Mouse (Mus musculus) embryo, embryonic 11 days (tissue): Measurements from ENCODE around the gene Pdcd1lg2.

Experiments used
- DNase-seq: peaks from one replicate; pipeline ENCODE4 v3.0.0-alpha.2; 2015

The Pdcd1lg2 gene

DNA sequence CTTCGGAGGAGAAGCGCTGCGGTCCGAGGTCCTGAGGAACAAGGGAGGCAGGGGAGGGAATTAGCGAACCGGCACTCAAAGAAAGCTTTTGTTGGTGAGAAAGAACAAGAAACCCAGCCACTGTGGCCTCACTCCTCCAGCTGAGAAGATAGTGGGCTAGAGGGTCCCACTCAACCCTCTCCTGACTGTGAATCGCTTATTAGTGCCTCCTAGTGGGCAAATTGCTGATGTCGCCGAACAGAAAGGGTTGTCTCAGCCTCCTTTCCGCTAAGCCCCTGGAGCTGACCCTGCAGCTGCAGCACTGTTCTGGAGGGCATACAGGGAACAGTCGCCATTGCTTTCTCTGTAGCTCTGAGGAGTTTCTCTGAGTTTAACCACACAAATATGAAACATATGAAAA is 90.4 kb downstream of the Pdcd1lg2 start:
- DNase-seq: peak; percentile 68

DNA sequence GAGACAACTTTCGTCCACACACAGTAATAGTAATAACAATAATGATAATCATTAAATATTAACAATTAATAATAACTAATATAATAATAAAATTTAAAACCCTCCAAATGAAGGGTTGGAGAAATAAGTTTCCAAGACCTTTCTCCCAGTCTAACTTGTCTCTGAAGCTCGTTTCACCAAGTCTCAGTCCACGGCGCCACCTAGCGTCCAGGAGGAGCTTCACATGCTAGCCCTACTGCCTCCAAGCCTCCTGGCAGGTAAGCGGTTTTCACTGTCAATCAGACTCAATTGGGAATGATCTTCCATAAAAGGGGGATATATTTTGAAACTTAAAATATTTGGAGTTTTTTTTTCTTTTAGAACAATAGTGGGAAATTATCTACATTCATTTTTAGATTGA is 90.8 kb downstream of the Pdcd1lg2 start:
- DNase-seq: peak; percentile 79

DNA sequence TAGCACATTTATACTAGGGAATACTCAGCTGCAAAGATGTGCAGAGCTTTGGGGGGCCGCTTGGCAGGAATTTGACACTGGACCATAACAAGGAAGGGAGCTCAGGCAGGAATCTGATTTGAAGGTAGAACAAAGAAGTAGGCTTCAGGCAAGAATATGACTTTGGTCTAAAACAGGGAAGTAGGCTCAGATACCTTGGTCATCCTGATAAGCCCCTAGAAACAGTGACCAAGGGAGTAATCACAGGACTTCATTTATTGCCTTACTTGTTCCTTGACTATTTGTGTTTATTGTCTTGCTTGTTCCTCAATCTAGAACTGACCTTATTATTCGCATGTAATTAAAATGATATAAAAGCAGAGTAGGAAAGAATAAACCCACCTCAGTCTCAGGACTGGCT is 93.4 kb downstream of the Pdcd1lg2 start:
- DNase-seq: no peak

DNA sequence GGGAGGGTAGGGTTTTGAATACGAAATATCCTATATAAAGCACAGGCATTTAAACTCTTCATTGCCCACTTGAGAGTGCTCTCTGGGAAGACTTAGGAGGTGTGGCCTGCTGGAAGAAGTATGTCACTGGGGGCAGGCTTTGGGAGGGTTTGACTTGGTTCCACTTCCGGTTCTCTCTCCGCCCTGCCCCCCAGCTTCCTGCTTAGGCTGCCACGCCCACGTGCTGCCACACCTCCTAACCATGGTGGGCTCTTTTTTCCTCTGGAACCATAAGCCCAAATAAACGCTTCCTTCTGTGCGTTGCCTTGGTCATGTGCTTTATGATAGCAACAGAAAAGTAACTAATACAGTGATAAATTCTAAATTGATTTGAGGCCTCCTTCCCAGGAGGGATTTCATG is 94.9 kb downstream of the Pdcd1lg2 start:
- no peak for DNase-seq

DNA sequence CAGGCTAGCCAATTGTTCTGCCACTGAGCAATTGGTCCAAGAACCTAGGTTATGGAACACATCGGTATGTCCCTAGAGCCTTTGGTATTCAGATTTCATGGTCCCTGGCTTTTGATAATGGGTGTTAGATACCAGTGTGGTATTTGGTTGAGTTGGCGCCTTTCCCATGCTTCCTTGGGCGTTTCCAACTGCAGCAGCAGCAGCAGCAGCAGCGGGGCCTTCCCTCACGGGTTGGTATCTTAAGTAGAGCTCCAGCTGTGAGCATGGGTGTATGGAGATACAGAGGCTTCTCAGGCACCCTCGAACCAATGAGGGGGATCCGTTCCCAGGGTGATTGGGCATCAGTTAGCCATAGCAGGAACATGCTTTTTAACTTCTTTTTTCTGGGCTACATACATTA is 97.5 kb downstream of the Pdcd1lg2 start:
- DNase-seq: no peak

DNA sequence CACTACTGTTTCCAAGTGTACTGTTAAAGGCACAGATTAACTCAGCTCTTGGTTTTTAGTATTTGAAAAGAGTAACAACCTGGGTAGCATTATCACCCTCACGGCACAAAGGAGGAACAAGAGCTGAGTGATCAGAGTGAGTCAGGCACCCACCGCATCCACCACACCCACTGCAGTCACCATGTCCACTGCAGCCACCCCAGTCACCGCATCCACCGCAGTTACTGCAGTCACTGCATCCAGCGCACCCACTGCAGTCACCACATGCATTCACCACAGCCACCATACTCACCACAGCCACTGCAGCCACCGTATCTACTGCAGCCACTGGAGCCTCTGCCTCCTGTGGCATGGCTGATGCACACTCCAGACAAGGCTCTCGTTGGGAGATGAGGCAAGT is 99.1 kb downstream of the Pdcd1lg2 start:
- no peak for DNase-seq

DNA sequence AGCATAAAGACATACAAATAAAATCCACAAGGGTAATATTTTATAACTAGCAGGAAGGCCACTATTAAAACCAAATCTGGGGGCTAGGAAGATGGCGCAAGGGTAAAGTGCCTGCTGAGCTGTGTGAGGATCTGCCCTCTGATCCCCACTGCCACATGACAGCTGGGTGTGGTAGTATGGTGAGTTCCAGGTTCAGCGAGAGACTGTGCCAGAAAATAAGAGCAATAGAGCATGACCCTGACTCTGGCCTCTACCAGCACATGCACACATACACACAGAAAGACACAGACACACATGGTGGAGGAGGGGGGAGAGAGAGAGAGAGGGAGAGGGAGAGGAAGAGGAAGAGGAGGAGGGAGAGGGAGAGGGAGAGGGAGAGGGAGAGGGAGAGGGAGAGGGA is 101.1 kb downstream of the Pdcd1lg2 start:
- no peak for DNase-seq

DNA sequence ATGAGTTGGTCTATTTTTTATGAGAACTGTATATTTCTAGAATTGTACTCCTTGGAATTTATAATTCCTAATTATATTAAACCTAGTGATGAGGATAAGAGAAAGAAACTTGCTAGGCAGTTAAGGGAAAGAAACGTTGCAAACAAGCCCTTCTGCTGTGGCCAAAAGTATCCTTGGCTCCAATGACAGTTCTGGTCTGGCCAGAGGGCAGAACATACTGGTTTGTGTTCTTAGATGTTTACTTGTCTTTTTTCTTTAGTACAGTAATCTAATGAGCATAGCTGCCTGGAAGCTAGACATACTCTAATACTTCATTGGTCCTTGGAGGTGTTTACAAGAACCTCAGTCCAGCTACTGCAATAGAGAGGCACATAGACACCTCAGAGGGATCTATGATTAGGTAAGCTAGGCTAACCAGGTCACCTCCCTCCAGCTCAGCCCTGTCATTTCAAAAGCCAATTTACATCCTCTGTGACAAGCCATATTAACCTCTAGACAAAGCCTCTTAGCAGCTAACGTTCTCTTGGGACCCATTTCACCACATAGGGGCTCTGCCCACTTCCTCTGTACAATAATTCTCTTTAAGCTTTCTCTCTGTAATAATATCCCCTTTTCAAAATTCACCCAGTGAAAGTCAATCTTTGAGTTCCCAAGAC is 102.5 kb downstream of the Pdcd1lg2 start:
- DNase-seq: no peak

DNA sequence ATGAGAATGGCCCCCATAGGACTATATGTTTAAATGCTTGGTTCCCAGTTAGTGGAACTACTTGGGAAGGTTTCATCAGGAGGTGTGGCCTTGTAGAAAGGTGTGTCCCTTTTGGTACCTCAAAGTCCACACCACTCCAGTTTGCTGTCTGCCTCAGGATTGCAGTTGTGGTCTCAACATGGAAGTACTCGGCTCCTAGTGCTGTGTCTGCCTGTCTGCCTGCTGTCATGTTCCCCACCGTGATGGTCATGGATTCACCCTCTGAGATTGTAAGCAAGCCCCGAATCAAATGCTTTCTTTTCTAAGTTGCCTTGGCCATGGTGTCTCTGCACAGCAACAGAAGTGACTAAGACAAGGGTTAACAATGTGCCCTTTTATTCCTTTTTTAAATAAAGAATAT is 103.4 kb downstream of the Pdcd1lg2 start:
- DNase-seq: no peak

DNA sequence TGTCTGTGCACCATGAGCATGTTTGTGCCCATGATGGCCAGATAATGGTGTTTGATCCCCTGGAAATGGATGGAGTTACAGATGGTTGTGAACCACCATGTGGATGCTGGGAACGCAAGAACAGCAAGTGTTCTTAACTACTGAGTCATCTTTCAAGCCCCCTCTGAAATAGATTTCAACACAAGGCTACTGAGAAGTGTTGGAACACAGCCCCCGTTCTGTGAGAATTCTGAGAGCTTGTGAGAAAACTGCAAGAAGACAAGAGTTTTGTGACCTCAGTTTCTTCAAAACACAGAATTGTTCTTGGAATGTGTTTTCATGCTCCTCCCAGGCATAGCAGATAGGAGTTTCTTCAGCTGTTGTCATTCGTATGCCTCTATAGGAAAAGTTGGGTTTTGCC is 104.7 kb downstream of the Pdcd1lg2 start:
- no peak for DNase-seq

DNA sequence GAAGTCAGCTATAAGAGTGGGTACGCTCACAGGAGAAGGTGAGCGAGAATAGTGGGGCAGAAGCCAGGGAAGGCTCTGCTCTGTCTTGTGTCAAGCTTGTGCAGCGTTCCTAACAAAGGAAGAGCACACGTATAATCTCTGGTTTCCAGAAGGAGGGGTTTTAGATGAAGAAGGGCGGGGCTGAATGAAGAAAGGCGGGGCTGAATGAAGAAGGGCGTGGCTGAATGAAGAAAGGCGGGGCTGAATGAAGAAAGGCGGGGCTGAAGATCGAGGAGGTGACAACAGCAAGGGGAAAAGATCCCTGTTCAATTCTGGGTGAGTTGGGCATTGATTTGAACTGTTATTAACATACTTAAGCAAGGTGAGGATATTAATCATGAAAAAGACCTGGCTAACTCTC is 105.3 kb downstream of the Pdcd1lg2 start:
- DNase-seq: no peak

DNA sequence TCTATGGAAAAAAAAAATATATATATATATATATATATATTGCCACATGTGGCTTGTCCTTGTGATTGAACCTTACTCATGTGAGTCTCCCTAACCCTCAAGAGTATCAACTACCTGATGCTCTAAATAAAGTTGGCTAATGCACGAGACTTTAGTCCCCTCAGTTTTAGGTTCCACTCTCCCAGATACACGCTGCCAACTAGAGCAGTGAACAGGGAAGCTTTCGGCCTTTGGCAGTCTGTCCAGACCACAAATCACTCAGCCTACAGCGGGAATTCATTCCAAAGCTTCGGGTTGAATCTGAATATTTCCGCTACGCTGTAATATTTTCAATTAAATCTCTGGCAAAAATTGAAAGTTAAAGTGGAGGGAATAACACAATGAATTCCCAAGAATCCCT is 107.7 kb downstream of the Pdcd1lg2 start:
- DNase-seq: no peak

DNA sequence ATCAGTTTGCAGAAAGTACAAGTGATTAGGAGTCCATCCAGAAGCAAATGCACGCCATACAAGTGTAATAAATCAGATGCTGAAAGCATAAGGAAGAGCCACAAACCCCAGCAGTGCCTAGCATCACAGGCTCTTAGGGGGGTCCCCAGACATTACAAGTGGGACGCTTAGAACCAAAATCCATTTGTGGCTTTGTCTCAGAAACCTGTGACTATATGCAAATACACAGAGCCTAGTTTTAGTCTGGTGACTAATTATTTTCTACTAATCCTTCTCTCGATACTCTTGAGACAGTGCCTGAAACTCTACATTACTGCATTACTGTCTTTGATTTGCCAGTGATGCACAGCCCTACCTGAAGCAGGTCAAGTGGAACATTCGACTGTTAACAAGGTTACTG is 108.2 kb downstream of the Pdcd1lg2 start:
- DNase-seq: no peak
